Mouse (Mus musculus): ENCODE results near the gene Tyro3.

Tyro3 gene

DNA sequence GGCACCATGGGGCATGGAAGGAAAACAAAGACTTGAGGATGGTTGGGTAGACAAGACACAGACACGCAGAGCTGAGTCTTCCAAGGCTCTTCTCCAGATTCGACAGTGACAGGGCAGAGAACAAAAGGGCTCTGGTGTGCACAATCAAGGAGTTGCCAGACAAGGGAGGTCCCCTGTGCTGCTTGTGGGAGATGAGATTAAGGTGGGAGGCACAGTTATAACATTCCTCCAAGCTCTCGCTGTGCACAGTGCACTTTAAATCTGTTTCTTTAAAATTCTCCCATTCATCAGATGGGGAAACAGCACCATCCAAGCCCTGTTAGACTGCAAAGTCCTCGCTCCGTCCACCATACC, 6.7 kb downstream of the Tyro3 start:
- DNase-seq (ENCODE audit: low spot score), result no peak

DNA sequence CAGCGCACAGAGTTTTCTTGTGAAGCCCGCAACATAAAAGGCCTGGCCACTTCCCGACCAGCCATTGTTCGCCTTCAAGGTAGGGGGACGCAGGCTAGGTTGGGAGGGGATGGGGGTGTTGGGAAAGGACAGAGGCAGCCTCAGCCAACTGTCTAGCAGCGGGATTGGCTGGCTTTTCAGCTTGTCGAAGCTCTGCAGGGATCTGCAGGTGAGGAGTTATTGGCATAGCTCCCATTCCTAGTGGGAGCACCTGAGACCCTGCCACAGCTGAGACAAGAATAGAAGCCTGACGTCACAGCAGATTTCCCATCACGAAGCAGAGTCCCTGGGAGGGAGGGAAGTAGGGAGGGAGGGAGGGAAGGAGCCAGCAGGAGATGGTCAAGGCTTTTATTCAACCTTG, 7.2 kb downstream of the Tyro3 start:
- DNase-seq (ENCODE audit: low spot score), result no peak

DNA sequence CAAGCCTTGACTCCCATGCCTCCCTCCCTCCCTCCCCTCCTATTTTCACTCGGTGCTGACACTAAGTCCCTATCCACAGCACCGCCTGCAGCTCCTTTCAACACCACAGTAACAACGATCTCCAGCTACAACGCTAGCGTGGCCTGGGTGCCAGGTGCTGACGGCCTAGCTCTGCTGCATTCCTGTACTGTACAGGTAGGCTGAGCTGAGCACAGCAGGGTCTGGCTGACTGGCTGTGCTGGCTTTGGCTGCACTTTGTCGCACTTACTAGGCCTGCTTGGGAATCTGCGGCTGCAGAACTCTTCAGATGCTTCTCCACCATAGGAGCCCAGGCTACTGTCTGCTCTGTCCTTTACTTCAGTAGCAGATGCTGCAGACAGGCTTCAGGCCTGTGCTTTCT, 8.0 kb downstream of the Tyro3 start:
- no peak for DNase-seq (ENCODE audit: low spot score)

DNA sequence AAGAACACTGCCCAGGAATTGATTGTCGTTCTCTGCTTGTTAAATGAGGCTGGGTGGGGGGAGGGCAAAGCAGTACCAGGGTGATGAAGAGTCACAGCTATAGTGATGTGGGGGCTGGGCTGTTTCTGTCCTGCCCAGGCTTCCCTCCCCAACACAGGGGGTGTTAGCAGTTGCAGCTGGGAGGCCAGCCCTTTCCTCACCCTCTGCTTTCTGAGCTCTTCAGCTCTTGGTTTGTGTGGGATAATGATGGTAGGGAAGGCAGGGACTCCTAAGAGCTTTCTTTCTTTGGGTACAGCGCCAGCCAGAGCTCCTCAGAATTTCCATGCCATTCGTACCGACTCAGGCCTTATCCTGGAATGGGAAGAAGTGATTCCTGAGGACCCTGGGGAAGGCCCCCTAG, 10.9 kb downstream of the Tyro3 start:
- DNase-seq (ENCODE audit: low spot score), result no peak

DNA sequence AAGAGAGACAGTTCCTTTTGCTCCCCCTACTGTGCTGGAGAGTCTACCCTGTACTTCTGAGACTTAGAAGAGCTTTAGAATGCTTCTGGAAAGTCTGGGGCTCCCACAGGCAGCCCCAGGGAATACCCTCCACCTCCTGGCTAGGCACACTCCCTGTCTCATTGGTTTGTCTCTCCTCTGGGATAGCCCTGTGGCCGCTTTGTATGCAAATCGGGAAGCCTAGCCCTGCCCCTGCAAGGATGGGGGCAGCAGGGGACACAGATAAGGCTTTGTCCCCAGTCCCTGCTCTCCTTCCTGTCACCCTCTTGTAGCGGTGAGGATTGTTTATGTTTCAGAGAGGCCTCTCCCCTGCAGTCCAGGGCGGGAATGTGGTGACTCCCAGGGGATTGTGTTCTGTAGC, 11.3 kb downstream of the Tyro3 start:
- DNase-seq (ENCODE audit: low spot score), result no peak

DNA sequence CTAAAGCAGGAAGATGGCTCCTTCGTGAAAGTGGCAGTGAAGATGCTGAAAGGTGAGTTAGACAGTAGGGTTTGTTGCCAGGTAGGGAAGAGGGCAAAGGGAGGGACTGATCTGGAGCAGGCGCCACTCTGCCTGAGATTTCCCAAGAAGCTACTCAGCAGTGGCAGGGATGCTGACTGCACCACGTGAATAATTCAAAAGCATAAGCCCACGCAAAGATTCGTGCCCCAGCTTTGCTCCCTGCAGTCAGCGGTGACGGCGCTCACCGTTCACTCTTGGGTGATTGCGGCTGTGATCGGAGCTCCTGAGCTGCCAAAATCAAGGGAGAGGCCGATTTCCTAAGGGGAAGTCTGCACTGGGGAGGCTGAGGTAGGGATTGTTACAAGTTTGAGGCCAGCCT, 13.4 kb downstream of the Tyro3 start:
- no peak for DNase-seq (ENCODE audit: low spot score)

DNA sequence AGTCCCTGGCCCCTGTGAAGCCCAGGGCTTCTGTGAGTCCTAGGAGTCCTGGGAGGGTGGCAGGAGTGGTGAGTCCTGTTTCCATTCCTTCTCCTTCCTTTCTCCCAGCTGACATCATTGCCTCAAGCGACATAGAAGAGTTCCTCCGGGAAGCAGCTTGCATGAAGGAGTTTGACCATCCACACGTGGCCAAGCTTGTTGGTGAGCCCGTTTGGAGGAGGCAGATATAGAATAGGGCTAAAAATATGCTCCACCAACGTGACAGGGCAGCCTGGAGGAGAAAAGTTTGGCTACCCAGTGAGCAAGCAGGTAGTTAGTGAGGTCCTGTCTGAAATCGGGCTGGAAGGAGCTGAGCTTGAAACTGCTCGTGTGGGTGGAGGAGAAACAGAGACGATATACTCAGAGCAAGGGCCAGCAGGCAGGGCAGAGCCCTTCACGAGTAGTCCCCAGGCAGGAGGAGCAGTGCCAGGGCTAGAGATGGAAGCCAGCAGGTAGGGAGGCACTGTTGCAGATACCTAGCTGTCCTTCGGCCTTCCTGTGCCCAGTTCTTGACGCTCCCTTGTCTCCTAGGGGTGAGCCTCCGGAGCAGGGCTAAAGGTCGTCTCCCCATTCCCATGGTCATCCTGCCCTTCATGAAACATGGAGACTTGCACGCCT, 14.1 kb downstream of the Tyro3 start:
- no peak for DNase-seq (ENCODE audit: low spot score)

DNA sequence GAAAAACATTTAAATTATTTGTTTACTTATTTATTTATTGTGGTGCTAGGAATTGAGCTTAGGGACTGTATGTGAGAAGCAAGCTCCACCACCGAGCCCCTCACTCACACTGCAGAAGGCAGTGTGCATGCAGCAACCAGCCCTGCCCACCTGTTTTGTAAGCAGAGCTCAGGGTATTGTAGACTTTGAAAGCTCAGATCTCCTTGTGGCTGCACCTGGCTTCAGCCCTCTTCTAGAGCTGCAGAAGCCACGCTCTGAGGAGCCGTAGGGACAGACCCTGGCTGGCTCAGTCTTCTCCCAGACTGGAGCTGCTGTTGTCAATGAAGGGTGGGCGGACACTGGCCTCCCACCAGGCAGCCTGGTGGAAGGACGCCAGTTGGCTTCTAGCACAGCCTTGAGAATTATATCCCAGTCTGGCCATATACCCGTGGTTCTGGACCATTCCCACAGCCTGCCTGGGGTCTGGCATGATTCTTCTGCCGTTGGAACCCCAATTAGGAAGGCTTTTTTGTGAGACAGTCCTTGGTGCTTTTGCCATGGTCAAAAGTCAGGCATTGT, 16.9 kb downstream of the Tyro3 start:
- DNase-seq (ENCODE audit: low spot score), result no peak

DNA sequence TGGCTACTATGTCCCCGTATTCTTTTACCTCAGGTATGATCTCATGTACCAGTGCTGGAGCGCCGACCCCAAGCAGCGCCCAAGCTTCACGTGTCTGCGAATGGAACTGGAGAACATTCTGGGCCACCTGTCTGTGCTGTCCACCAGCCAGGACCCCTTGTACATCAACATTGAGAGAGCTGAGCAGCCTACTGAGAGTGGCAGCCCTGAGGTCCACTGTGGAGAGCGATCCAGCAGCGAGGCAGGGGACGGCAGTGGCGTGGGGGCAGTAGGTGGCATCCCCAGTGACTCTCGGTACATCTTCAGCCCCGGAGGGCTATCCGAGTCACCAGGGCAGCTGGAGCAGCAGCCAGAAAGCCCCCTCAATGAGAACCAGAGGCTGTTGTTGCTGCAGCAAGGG, 19.1 kb downstream of the Tyro3 start:
- DNase-seq (ENCODE audit: low spot score), result no peak

DNA sequence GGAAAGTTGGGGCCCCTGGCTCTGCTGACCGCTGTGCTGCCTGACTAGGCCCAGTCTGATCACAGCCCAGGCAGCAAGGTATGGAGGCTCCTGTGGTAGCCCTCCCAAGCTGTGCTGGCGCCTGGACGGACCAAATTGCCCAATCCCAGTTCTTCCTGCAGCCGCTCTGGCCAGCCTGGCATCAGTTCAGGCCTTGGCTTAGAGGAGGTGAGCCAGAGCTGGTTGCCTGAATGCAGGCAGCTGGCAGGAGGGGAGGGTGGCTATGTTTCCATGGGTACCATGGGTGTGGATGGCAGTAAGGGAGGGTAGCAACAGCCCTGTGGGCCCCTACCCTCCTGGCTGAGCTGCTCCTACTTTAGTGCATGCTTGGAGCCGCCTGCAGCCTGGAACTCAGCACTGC, 19.5 kb downstream of the Tyro3 start:
- DNase-seq (ENCODE audit: low spot score), result no peak

DNA sequence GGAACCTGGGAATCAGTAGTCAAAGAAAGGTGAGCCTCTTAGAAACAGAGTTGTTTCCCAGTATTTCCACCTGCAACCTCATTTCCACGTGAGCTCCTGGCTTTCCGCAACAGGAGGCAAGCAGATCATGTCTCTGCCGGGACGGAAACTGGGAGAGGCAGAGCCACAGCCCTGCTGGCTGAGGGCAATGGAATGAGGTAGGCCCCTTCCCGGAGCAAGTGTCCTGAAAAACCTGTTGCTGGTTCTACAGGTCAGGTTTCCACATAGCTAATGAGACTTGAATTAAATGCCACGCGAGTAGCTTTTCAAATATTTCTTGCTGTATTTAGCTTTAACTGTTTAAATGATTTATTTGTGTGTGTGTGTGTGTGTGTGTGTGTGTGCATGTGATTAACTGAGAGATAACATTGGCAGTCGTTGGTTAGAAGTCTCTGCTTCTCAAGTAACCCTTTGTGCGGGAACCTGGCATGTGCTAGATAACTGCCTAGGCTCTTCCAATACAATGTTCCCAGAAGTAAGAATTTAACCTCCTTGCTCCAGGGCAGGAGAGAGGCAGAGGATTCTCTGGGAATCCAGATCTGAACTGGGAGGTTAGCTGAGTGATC, 21.2 kb downstream of the Tyro3 start:
- DNase-seq (ENCODE audit: low spot score), result no peak

DNA sequence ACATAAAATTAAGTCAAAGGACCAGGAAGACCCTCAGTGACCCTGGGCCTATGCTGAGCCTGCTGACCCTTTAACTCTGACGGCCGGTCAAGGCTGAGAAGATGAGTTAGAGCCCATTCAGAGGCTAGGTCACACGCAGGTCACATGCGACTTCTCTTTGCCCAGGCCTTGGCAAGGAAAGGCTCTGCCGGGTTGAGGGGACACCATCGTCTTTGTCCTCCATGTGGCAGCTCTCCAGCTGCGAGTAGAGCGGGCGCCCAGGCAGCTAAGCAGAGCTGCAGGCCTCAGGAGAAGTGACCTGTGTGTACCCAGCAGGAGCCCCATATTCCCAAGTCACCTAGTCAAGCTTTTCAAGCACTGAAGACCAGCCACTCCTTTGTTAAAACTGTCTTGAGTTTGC, 23.6 kb downstream of the Tyro3 start:
- no peak for DNase-seq (ENCODE audit: low spot score)

DNA sequence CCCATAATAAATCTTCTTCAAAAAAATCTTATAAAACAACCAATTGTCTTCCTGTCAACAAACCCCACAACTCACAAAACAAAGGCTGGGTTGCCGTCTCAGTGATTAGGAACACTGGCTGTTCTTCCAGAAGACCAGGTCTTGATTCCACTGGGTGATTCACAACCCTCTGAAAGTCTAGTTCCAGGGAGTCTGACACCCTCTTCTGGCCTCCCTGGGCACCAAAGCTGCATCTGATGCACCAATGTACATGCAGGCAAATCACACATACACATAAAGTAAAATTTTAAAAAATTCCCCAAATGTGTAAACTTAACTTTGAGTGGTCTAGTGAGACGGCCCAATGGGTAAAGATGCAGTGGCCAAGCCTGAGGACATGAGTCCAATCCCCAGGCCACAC, 33.0 kb downstream of the Tyro3 start:
- no peak for DNase-seq (ENCODE audit: low spot score)

DNA sequence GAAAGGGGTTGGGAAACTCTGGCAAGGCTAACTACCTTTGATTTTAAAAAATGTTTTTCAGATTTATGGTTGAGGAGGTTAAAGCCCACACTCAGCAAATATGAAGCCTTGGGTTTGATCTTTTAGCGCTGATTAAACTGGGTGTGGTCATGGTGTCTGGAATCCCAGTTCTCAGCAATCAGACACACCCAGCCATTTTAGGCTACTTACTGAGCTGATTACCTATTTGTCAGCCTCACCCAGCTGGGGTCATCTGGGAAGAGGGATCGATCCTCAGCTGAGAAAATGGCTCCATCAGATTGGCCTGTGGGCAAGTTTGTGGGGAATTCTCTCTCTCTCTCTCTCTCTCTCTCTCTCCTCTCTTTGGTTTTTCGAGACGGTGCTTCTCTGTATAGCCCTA, 36.7 kb downstream of the Tyro3 start:
- no peak for DNase-seq (ENCODE audit: low spot score)

DNA sequence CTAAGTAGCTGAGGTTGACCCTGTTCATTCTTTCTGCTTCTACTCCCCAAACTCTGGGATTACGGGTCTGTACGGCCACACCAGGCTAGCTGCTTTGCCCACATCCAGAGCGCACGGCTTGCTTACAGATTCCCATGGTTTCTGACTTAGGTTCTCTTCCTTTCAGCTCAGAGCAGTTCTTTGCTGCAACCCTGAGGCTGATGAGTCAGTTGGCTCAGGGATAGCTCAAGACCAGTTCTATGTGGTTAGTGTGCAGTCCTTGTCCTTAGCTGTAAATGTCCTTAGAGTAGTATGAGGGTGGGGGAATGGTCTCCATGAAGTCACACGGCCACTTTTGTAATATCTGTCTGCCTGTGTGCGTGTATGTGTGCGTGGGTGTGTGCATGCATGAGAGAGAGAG, 40.1 kb downstream of the Tyro3 start:
- DNase-seq (ENCODE audit: low spot score), result no peak

DNA sequence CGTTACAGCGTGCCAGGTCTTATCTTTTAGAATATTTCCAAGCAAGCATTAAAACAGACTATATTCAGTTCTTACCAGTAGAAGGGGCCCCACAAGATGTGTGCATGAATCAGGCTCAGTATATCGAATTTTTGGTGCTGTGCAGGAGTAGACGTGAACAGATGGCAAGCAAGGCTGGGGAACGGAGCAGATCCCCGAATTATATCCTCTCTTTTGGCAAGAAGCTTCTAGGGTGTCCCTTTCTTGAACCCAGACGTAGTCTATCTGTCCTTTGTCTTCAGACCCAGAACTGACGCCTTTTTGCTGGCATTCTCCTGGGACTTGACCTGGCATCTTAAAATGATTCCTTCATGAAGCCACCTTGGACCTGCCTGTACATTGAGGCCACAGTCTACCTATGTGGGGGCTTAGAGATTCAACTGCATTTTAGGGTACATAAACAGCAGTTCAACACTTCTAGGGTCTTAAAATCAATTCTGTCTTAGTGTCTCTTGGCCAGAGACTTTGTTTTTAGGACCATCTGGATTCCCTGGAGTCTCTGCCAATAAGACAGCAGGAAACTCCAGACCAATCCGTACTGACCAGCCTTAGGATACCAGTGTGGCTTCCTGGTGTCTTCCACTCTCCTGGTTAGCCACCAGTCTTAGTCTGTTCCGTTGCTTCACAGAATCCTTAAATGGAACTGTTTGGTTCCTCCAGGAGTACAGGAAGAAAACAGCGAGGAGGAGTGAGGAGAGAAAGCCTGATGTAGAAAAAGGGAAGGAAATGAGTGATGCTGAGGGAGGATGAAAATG, 41.0 kb downstream of the Tyro3 start:
- DNase-seq (ENCODE audit: low spot score), result no peak

DNA sequence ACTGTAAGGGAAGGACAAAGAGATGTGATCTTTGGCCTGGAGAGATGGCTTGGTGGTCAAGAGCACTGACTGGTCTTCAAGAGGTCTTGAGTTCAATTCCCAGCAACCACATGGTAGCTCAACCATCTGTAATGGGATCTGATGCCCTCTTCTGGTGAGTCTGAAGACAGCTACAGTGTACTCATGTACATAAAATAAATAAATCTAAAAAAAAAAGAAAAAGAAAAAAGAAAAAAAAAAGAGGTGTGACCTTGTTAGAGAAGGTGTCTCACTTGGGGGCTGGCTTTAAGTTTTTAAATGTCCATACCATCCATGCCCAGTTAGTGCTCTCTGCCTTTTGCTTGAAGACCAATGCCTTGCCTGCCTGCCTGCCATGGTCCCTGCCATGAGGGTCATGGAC, 42.5 kb downstream of the Tyro3 start:
- DNase-seq (ENCODE audit: low spot score), result no peak

DNA sequence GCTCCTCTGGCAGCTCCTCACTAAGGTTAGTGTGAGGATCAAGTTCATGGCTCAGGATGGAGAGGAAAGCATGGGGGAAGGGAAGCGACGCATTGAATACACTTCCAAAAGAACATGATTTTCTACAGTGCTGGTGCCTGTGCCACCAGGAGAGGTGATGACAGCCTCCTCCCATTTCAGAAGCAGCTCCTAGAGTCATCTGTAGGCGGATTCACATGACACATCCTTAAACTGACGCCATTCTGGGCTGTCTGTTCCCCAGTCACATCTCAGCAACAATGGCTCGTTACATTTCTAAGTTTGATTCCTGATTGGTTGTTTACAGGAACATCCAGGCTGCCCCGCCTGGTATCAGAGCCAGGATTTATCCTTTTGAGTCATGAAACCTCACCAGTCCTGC, 44.5 kb downstream of the Tyro3 start:
- no peak for DNase-seq (ENCODE audit: low spot score)

DNA sequence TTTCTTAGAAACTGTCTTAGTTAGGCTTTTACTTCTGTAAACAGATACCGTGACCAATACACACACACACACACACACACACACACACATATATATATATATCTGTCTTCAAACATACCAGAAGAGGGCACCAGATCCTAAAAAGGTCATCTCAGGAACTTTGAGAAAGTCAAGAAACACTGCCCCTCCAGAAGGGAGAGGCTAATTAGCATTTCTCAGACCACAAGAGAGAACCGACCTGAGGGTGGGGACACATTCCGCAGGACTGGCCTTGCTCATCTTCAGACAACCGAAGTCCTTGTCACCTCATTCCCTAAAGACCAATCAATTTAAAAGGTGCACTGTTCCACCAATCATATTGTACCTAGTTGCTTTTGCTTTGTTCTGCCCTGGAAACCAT, 46.0 kb downstream of the Tyro3 start:
- DNase-seq (ENCODE audit: low spot score), result no peak

DNA sequence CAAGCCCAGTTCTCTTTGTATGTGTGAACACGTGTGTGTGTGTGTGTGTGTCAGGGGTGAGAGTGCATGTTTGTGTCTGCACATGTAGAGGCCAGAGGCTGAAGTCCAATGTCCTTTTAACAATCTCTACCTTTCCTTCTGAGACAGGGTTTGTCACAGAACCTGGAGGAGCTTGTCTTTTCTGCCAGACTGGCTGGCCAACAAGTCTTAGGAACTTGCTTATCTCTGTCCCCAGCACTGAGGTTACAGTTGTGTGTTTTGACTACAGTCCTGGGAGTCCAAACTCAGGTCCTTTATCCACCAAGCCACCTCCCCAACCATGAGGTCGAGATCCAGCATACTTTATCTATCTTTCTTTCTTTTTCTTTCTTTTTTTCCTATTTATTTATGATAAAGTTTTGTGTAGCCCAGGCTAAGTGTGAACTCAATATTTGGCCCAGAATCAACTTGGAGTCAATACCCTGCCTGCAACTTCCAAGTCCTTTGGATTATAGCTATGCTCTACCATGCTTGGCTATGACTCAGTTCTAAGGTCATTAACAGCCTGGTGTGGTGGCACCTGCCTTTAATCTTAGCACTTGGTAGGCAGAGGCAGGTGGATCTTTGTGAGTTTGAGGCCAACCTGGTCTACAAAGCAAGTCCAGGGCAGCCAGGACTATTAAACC, 48.5 kb downstream of the Tyro3 start:
- no peak for DNase-seq (ENCODE audit: low spot score)

DNA sequence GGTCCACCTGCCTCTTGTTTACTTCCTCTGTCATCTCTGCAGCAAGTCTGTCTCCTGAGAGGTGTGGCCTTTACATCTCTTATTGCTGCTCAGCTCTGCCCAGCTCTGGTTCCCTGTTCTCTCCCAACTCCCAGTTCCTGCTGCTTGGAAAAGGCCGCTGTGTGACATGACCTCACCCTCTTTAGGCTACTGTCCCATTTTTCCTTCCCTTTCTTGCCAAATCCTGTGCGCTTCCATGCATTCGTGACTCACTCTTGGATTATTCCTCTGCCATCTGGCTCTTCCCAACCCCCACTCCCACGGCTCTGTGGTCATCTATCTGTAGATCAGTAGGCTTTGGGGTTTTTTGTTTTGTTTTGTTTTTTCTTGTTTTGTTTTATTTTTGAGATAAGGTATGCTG, 49.4 kb downstream of the Tyro3 start:
- no peak for DNase-seq (ENCODE audit: low spot score)

DNA sequence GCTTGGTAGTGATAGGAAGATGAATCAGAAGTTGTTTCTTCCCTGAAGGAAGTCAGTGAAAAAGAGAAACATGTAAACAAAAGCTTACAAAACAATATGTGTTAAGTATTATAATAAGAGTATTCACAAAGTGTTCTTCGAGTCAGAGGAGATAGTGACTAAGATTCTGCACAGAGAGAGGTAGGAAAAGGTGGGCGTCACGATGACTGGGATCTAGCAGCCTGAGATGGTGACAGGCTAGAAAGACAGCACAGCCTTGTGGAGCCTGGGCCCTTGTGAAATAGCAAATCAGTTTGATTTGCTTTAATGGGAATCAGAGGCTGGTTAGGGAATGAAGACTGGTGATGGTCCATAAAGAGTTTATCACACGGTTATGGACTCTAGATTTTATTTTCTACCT, 56.3 kb downstream of the Tyro3 start:
- DNase-seq (ENCODE audit: low spot score), result no peak

DNA sequence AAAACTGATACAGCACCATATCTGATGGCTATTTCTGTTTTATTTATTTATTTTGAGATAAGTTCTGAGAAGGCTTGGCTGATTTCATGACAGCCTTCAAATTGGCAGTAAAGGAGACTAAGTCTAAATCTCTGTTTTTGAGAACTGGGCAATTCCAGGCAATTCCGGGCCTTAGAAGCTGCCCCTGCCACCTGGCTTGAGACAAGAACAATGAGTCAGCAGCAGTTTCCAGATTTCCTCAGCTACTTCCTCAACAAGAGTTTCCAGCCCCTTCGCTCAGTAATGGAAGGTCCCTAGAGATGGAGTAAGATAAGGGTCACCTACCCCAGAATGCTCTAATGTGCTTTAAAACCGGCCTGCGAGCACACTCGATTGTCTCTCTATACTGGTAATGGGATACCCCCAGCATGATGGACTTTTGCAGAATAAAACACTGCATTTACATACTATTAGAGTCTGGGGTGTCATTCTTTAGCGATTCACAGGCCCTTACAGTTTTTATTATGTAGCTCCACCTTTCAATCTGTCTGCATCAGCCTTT, 57.8 kb downstream of the Tyro3 start:
- DNase-seq (ENCODE audit: low spot score), result no peak

Measured in yolk sac, embryonic 10.5 days (tissue).